Mouse (Mus musculus) Muller cell, postnatal 12 days (primary cell): ENCODE data around the gene Lzts2.

ENCODE experiments used
- DNase-seq: peaks from one replicate; pipeline ENCODE4 v3.0.0-alpha.2; 2015; ENCODE audit errors: inconsistent ontology term

The Lzts2 gene

GRCm38 (mm10) chr19:45014335-45014971 is at the start of gene Lzts2:
TSS of gene Lzts2 (plus strand) at chr19:45014414.
- no peak for DNase-seq

- DNase-seq = no peak
These were observed 48.2 kb upstream of the Lzts2 start for GRCm38 (mm10) chr19:44965978-44966377.

- no peak for DNase-seq
These were observed 45.9 kb upstream of the Lzts2 start for GRCm38 (mm10) chr19:44968329-44968728.

GRCm38 (mm10) chr19:44976636-44977035 is 37.6 kb upstream of the Lzts2 start:
- no peak for DNase-seq

GRCm38 (mm10) chr19:44977148-44977547 is 37.1 kb upstream of the Lzts2 start:
- DNase-seq = no peak

- no peak for DNase-seq
These were observed 33.4 kb upstream of the Lzts2 start for GRCm38 (mm10) chr19:44980787-44981186.

GRCm38 (mm10) chr19:44982477-44983115 is 31.6 kb upstream of the Lzts2 start:
- no peak for DNase-seq

- DNase-seq = no peak
These were observed 30.8 kb upstream of the Lzts2 start for GRCm38 (mm10) chr19:44983366-44983765.

GRCm38 (mm10) chr19:44984420-44984819 is 29.8 kb upstream of the Lzts2 start:
- DNase-seq = no peak

- no peak for DNase-seq
These were observed 28.8 kb upstream of the Lzts2 start for GRCm38 (mm10) chr19:44985159-44985988.

- DNase-seq = no peak
These were observed 27.2 kb upstream of the Lzts2 start for GRCm38 (mm10) chr19:44987004-44987403.

GRCm38 (mm10) chr19:44987851-44988250 is 26.4 kb upstream of the Lzts2 start:
- DNase-seq = no peak

- DNase-seq = no peak
These were observed 25.9 kb upstream of the Lzts2 start for GRCm38 (mm10) chr19:44988321-44988720.

GRCm38 (mm10) chr19:44988831-44989566 is 25.2 kb upstream of the Lzts2 start, which contains the start of gene Sema4g:
TSS of gene Sema4g (plus strand) at chr19:44989101.
- peak; percentile 42 for DNase-seq

- DNase-seq = no peak
These were observed 24.4 kb upstream of the Lzts2 start for GRCm38 (mm10) chr19:44989567-44990495.

- DNase-seq = no peak
These were observed 23.2 kb upstream of the Lzts2 start for GRCm38 (mm10) chr19:44991031-44991430.

GRCm38 (mm10) chr19:44992246-44992645 is 22.0 kb upstream of the Lzts2 start:
- no peak for DNase-seq

GRCm38 (mm10) chr19:44992712-44993111 is 21.5 kb upstream of the Lzts2 start:
- no peak for DNase-seq

- no peak for DNase-seq
These were observed 16.4 kb upstream of the Lzts2 start for GRCm38 (mm10) chr19:44997786-44998185.

- DNase-seq = no peak
These were observed 14.6 kb upstream of the Lzts2 start for GRCm38 (mm10) chr19:44999647-45000046.

- no peak for DNase-seq
These were observed 11.9 kb upstream of the Lzts2 start for GRCm38 (mm10) chr19:45002301-45002700.
